Mouse (Mus musculus) ES-Bruce4 (cell line): ENCODE measurements around the gene Qser1.

Experiments used
- CTCF ChIP-seq: IDR thresholded peaks from one replicate; pipeline ENCODE4 v1.8.1; 2011; ENCODE audit warnings: low read depth, low read length
- EP300 ChIP-seq: IDR thresholded peaks from 2 replicates; pipeline ENCODE4 v1.6.1; 2011; ENCODE audit warnings: low read depth, low read length; ENCODE audit not compliant: insufficient read depth
- POLR2A ChIP-seq: IDR thresholded peaks from one replicate; pipeline ENCODE4 v1.8.1; 2011; ENCODE audit warnings: low read length; ENCODE audit not compliant: insufficient read depth

DNA sequence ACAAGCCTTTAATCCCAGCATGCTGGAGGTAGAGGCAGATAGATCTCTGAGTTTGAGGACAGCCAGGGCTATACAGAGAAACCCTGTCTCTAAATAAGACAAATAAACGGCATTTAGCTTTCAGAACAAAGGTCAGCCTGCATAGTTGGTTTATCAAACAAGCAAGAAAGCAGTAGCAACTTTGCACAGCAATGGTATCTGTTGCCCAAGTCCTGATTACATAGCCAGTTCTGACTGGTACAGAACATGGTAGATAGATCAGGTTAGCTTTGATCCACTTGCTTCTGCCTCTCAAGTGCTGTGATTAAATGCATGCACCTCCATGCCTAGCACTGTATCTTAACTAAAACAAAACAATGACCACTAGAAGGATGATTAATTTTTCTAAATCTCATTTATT, 47.9 kb downstream of the Qser1 start:
- no peak for TF ChIP-seq CTCF
- TF ChIP-seq EP300, result no peak
- no peak for TF ChIP-seq POLR2A
